Mouse (Mus musculus): Measurements from ENCODE around the gene Ms4a15. TPM values are rescaled to one million over a fixed set of nuclear protein-coding genes. Genes with fewer than 3 reads are reported as not detected.

The Ms4a15 gene
- polyA plus RNA-seq, 1 experiment from 2014 or later: not detected

GRCm38 (mm10) chr19:10979184-10980168, 13.6 kb downstream of the Ms4a15 start:
- no peak overlapping the region for H3K4me3 ChIP-seq
- H3K27me3 ChIP-seq (replicated peaks; ENCODE audit: low read depth, poor library complexity, severe bottlenecking): no peaks in the 10 kb centered on the region
- H3K27ac ChIP-seq (replicated peaks): peak overlapping the region; percentile 32; the same call in 1 of the 2 replicates
- no peaks in the 10 kb centered on the region for H3K36me3 ChIP-seq (replicated peaks)
- H3K4me1 ChIP-seq: peaks cover 10% of the 10 kb centered on the region
- peak; percentile 82 for DNase-seq (ENCODE audit: low spot score)
- WGBS: 12% methylated on average over 18 of the region's 18 CpGs
- H3K9me3 ChIP-seq: no peaks in the 10 kb centered on the region

- H3K4me1 ChIP-seq: peaks cover 15% of the 10 kb centered on the region
- 54% methylated on average over 4 of the region's 4 CpGs for WGBS
- no peak overlapping the region for H3K27ac ChIP-seq (replicated peaks)
- 0 out of 2 replicates have a peak, but pooled peaks cover 8% of the 10 kb centered on the region for H3K9me3 ChIP-seq
- H3K4me3 ChIP-seq: no peak overlapping the region
- DNase-seq (ENCODE audit: low spot score): no peak
- no peaks in the 10 kb centered on the region for H3K27me3 ChIP-seq (replicated peaks; ENCODE audit: low read depth, poor library complexity, severe bottlenecking)
- H3K36me3 ChIP-seq (replicated peaks): no peaks in the 10 kb centered on the region
These were observed 16.7 kb downstream of the Ms4a15 start for GRCm38 (mm10) chr19:10976318-10976717.

GRCm38 (mm10) chr19:10975187-10975586, 17.9 kb downstream of the Ms4a15 start:
- Histone ChIP-seq H3K4me1 (peaks cover 15% of the 10 kb centered on the region), H3K27ac (replicated peaks) (no peak overlapping the region), H3K27me3 (replicated peaks; ENCODE audit: low read depth, poor library complexity, severe bottlenecking) (no peaks in the 10 kb centered on the region), H3K36me3 (replicated peaks) (no peaks in the 10 kb centered on the region), H3K4me3 (no peak overlapping the region), H3K9me3 (peaks cover 17% of the 10 kb centered on the region; the same call in 1 of the 2 replicates)
- WGBS: 87% methylated on average over 2 of the region's 2 CpGs
- no peak for DNase-seq (ENCODE audit: low spot score)

- H3K4me1 ChIP-seq: peaks cover 7% of the 10 kb centered on the region
- DNase-seq (ENCODE audit: low spot score): no peak
- 51% methylated on average over 4 of the region's 4 CpGs for WGBS
- no peaks in the 10 kb centered on the region for H3K27me3 ChIP-seq (replicated peaks; ENCODE audit: low read depth, poor library complexity, severe bottlenecking)
- peaks cover 17% of the 10 kb centered on the region; the same call in 1 of the 2 replicates for H3K9me3 ChIP-seq
- no peak within 1 kb of the TSS for H3K4me3 ChIP-seq
- H3K36me3 ChIP-seq (replicated peaks): no peaks in the 10 kb centered on the region
- H3K27ac ChIP-seq (replicated peaks): no peak within 1 kb of the TSS
These were observed 18.7 kb downstream of the Ms4a15 start, which contains the start of gene Ms4a10 for GRCm38 (mm10) chr19:10974238-10974865. Gene Ms4a10 (minus strand): TSS chr19:10974670.

DNA sequence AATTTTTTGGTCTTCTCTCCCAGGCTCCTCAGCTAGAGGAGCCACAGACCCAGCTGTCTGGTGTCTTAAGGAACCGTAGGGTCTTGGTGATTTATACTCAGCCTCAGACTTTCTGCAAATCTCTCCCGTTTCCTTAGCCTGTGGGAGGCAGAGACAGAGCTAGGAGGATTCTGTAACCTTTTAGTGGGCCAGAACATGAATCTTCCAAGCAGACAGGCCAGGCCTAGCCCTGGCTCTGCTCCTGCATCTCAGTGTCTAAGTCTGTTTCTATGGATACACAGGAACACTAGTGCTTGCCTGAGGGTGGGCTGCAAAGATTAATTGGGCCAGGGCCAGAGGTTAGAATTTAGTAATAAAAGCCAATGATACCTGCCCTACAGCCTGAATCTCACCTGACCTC, 19.9 kb downstream of the Ms4a15 start:
- 74% methylated on average over 2 of the region's 2 CpGs for WGBS
- Histone ChIP-seq H3K4me1 (peaks cover 6% of the 10 kb centered on the region), H3K27me3 (replicated peaks; ENCODE audit: low read depth, poor library complexity, severe bottlenecking) (no peaks in the 10 kb centered on the region), H3K4me3 (no peak overlapping the region), H3K36me3 (replicated peaks) (no peaks in the 10 kb centered on the region), H3K27ac (replicated peaks) (no peak overlapping the region), H3K9me3 (peaks cover 17% of the 10 kb centered on the region; the same call in 1 of the 2 replicates)
- no peak for DNase-seq (ENCODE audit: low spot score)

GRCm38 (mm10) chr19:10972660-10973059, 20.4 kb downstream of the Ms4a15 start:
- Histone ChIP-seq H3K27me3 (replicated peaks; ENCODE audit: low read depth, poor library complexity, severe bottlenecking) (no peaks in the 10 kb centered on the region), H3K4me3 (no peak overlapping the region), H3K36me3 (replicated peaks) (no peaks in the 10 kb centered on the region), H3K9me3 (peaks cover 18% of the 10 kb centered on the region; the same call in 1 of the 2 replicates), H3K27ac (replicated peaks) (no peak overlapping the region), H3K4me1 (peaks cover 6% of the 10 kb centered on the region)
- 41% methylated on average over 3 of the region's 3 CpGs for WGBS
- DNase-seq (ENCODE audit: low spot score): no peak

GRCm38 (mm10) chr19:10970457-10970856, 22.6 kb downstream of the Ms4a15 start:
- WGBS: 78% methylated on average over 3 of the region's 3 CpGs

GRCm38 (mm10) chr19:10968578-10968977, 24.5 kb downstream of the Ms4a15 start:
- peaks cover 19% of the 10 kb centered on the region; the same call in 1 of the 2 replicates for H3K9me3 ChIP-seq
- no peaks in the 10 kb centered on the region for H3K36me3 ChIP-seq (replicated peaks)
- 90% methylated on average over 7 of the region's 7 CpGs for WGBS
- no peak overlapping the region for H3K27ac ChIP-seq (replicated peaks)
- no peaks in the 10 kb centered on the region for H3K4me1 ChIP-seq
- DNase-seq (ENCODE audit: low spot score): no peak
- no peaks in the 10 kb centered on the region for H3K27me3 ChIP-seq (replicated peaks; ENCODE audit: low read depth, poor library complexity, severe bottlenecking)
- H3K4me3 ChIP-seq: no peak overlapping the region

More at GRCm38 (mm10) chr19:10970457-10970856, 22.6 kb downstream of the Ms4a15 start:
- H3K4me3 ChIP-seq: no peak overlapping the region
- H3K36me3 ChIP-seq (replicated peaks): no peaks in the 10 kb centered on the region
- no peak overlapping the region for H3K27ac ChIP-seq (replicated peaks)
- peaks cover 6% of the 10 kb centered on the region for H3K4me1 ChIP-seq
- no peaks in the 10 kb centered on the region for H3K27me3 ChIP-seq (replicated peaks; ENCODE audit: low read depth, poor library complexity, severe bottlenecking)
- no peak for DNase-seq (ENCODE audit: low spot score)
- peaks cover 19% of the 10 kb centered on the region; the same call in 1 of the 2 replicates for H3K9me3 ChIP-seq

GRCm38 (mm10) chr19:10965721-10966120, 27.3 kb downstream of the Ms4a15 start:
- Histone ChIP-seq H3K27ac (replicated peaks) (no peak overlapping the region), H3K4me3 (no peak overlapping the region), H3K9me3 (peaks cover 5% of the 10 kb centered on the region; the same call in 1 of the 2 replicates), H3K36me3 (replicated peaks) (no peaks in the 10 kb centered on the region), H3K27me3 (replicated peaks; ENCODE audit: low read depth, poor library complexity, severe bottlenecking) (no peaks in the 10 kb centered on the region), H3K4me1 (no peaks in the 10 kb centered on the region)
- no peak for DNase-seq (ENCODE audit: low spot score)
- WGBS: 87% methylated on average over 7 of the region's 7 CpGs

- H3K36me3 ChIP-seq (replicated peaks): no peaks in the 10 kb centered on the region
- H3K4me1 ChIP-seq: peaks cover 3% of the 10 kb centered on the region; the same call in 1 of the 2 replicates
- H3K4me3 ChIP-seq: no peak overlapping the region
- no peak overlapping the region for H3K27ac ChIP-seq (replicated peaks)
- H3K27me3 ChIP-seq (replicated peaks; ENCODE audit: low read depth, poor library complexity, severe bottlenecking): no peaks in the 10 kb centered on the region
- no peaks in the 10 kb centered on the region for H3K9me3 ChIP-seq
- no peak for DNase-seq (ENCODE audit: low spot score)
- WGBS: 49% methylated on average over 12 of the region's 12 CpGs
These were observed 33.1 kb downstream of the Ms4a15 start for GRCm38 (mm10) chr19:10959978-10960346.

GRCm38 (mm10) chr19:10959085-10959977, 33.7 kb downstream of the Ms4a15 start:
- Histone ChIP-seq H3K36me3 (replicated peaks) (no peaks in the 10 kb centered on the region), H3K4me3 (no peak overlapping the region), H3K4me1 (peaks cover 3% of the 10 kb centered on the region; the same call in 1 of the 2 replicates), H3K27me3 (replicated peaks; ENCODE audit: low read depth, poor library complexity, severe bottlenecking) (no peaks in the 10 kb centered on the region), H3K9me3 (no peaks in the 10 kb centered on the region), H3K27ac (replicated peaks) (no peak overlapping the region)
- peak; percentile 41 for DNase-seq (ENCODE audit: low spot score)
- 36% methylated on average over 11 of the region's 11 CpGs for WGBS
